In genomic region chr9:72103471-72103870, GRCm38 (mm10) we compare ENCODE assay signal across 14 mouse cellular contexts. TPM values are rescaled to one million over a fixed set of nuclear protein-coding genes. Genes with fewer than 3 reads are reported as not detected.
DNase-seq lines count a peak whose midpoint lies in the region.
"Had no signal": no experiment of that assay in that cellular context is flagged by ENCODE, and none has a peak within 500 bp of the region (broad histone marks: within the 10 kb centered on the region; RNA-seq: fewer than 3 reads in every experiment).

No protein-coding gene starts in this region.

- DNase-seq in adrenal gland, postnatal 36 days = peak; percentile 21 to 22
- no peak for DNase-seq in adrenal gland, postnatal 14 days
- DNase-seq in 416B (ENCODE audit: low read depth) (peak; percentile 29), ZHBTc4 (ENCODE audit: low read depth, low spot score) (peak; percentile 10)
- DNase-seq in urinary bladder, postnatal 36 days (ENCODE audit: low spot score in 2 of 2) = no peak
- DNase-seq: adrenal gland, adult 8-10 months; B cell, adult 2 months; cerebellum, adult 11 months; cerebellum, adult 18-20 months; cerebellum, adult 8-10 months; cerebellum, adult 9-11 months; cerebellum, postnatal 14 days; cerebellum, postnatal 36 days; embryo, embryonic 11 days had no signal

RNA-seq across cellular contexts. Expression of gene Tcf12, which starts 8.2 kb away (rescaled TPM):
- 10 to 100 TPM; 80.3 to 91.0 TPM for total RNA-seq in adrenal gland, postnatal 36 days (2021)
- 82.7 and 103 TPM in 2 replicates for total RNA-seq in adrenal gland, postnatal 14 days (2021)

Comparison
In these comparisons a context has a peak if more than half of its experiments do, and no peak if none do; other contexts are left out.
1. DNase-seq: peak in adrenal gland, postnatal 36 days (2 of 2), 416B (single experiment) and ZHBTc4 (single experiment); none in adrenal gland, postnatal 14 days (single experiment) and urinary bladder, postnatal 36 days (0 of 2).